Mouse (Mus musculus) right cerebral cortex, adult 18-20 months (tissue): ENCODE measurements around the gene Inpp5e.
"Not testable (repeated sequence)": the region's sequence is repeated elsewhere in the genome, so short reads cannot be mapped to it uniquely, and the experiment has no call there.

Experiments
- DNase-seq: peaks from one replicate; pipeline ENCODE4 v3.0.0; 2022; ENCODE audit warnings: mixed read lengths

The Inpp5e gene

GRCm38 (mm10) chr2:26417066-26417465 lies 8.1 kb upstream of the Inpp5e start:
- no peak for DNase-seq

- DNase-seq, result no peak
Observed at GRCm38 (mm10) chr2:26410931-26411411, 2.0 kb upstream of the Inpp5e start.

GRCm38 (mm10) chr2:26410091-26410490 lies 1.1 kb upstream of the Inpp5e start:
- DNase-seq, result no peak

- DNase-seq, result no peak
Observed at GRCm38 (mm10) chr2:26409362-26409761, 359 bp upstream of the Inpp5e start.

- no peak for DNase-seq
Observed at GRCm38 (mm10) chr2:26403306-26403705, 5.7 kb downstream of the Inpp5e start.

- DNase-seq, result no peak
Observed at GRCm38 (mm10) chr2:26402265-26402664, 6.7 kb downstream of the Inpp5e start.

- no peak for DNase-seq
Observed at GRCm38 (mm10) chr2:26401023-26401422, 8.0 kb downstream of the Inpp5e start.

- no peak for DNase-seq
Observed at GRCm38 (mm10) chr2:26400296-26400695, 8.7 kb downstream of the Inpp5e start.

GRCm38 (mm10) chr2:26399647-26400046 lies 9.4 kb downstream of the Inpp5e start:
- no peak for DNase-seq

- DNase-seq, result no peak
Observed at GRCm38 (mm10) chr2:26398978-26399377, 10.0 kb downstream of the Inpp5e start.

- DNase-seq, result no peak
Observed at GRCm38 (mm10) chr2:26391617-26392016, 17.4 kb downstream of the Inpp5e start.

GRCm38 (mm10) chr2:26390954-26391353 lies 18.0 kb downstream of the Inpp5e start:
- DNase-seq, result no peak

GRCm38 (mm10) chr2:26389154-26389690 lies 19.8 kb downstream of the Inpp5e start, which contains the start of the genes Entr1 and Pmpca:
TSS of gene Entr1 (minus strand) at chr2:26389316.
TSS of gene Pmpca (plus strand) at chr2:26389339.
- peak; percentile 90 for DNase-seq

GRCm38 (mm10) chr2:26388682-26389153 lies 20.3 kb downstream of the Inpp5e start:
- DNase-seq, result no peak

- no peak for DNase-seq
Observed at GRCm38 (mm10) chr2:26387713-26388112, 21.3 kb downstream of the Inpp5e start.

- DNase-seq, result not testable (repeated sequence)
Observed at GRCm38 (mm10) chr2:26380871-26381270, 28.1 kb downstream of the Inpp5e start.

- DNase-seq, result peak; percentile 89
Observed at GRCm38 (mm10) chr2:26380131-26380771, 28.8 kb downstream of the Inpp5e start, which contains the start of gene Snapc4. TSS of gene Snapc4 (minus strand) at chr2:26380653.

- DNase-seq, result no peak
Observed at GRCm38 (mm10) chr2:26372396-26372795, 36.6 kb downstream of the Inpp5e start.

GRCm38 (mm10) chr2:26368572-26368971 lies 40.4 kb downstream of the Inpp5e start:
- DNase-seq, result no peak

GRCm38 (mm10) chr2:26367911-26368310 lies 41.1 kb downstream of the Inpp5e start:
- DNase-seq, result no peak

GRCm38 (mm10) chr2:26364738-26365465 lies 44.1 kb downstream of the Inpp5e start:
- no peak for DNase-seq

GRCm38 (mm10) chr2:26363481-26363880 lies 45.5 kb downstream of the Inpp5e start:
- no peak for DNase-seq

- DNase-seq, result no peak
Observed at GRCm38 (mm10) chr2:26362991-26363390, 46.0 kb downstream of the Inpp5e start.

- no peak for DNase-seq
Observed at GRCm38 (mm10) chr2:26360772-26361171, 48.2 kb downstream of the Inpp5e start, which contains the start of gene Card9. TSS of gene Card9 (minus strand) at chr2:26360918.
